Mouse (Mus musculus) hindbrain, postnatal 0 days (tissue): Measurements from ENCODE around the gene Hspb7. TPM values are rescaled to one million over a fixed set of nuclear protein-coding genes. Genes with fewer than 3 reads are reported as not detected.

Source experiments
- ATAC-seq: fragments of 200-750 bp; cut with Nextera tagmentation; 2 replicates; pipeline ENCODE4 v1.8.0; 2017; ENCODE audit warnings: mild to moderate bottlenecking, moderate TSS enrichment, moderate library complexity
- DNase-seq: peaks from one replicate; pipeline ENCODE4 v3.0.0-alpha.2; 2015; ENCODE audit warnings: low spot score
- H3K27ac ChIP-seq: fragments of 300-500 bp; sonication (generic); 2 replicates; pipeline ENCODE4 v1.5.1; 2014; ENCODE audit warnings: mild to moderate bottlenecking
- H3K27me3 ChIP-seq: fragments of 300-500 bp; sonication (generic); 2 replicates; pipeline ENCODE4 v1.6.1; 2014; ENCODE audit warnings: low read length, mixed read lengths; ENCODE audit not compliant: insufficient read depth
- H3K36me3 ChIP-seq: fragments of 300-500 bp; sonication (generic); 2 replicates; pipeline ENCODE4 v1.6.1; 2014; ENCODE audit warnings: low read length, mixed read lengths; ENCODE audit not compliant: insufficient read depth
- H3K4me1 ChIP-seq: fragments of 300-500 bp; sonication (generic); 2 replicates; pipeline ENCODE4 v1.6.1; 2014; ENCODE audit warnings: antibody characterized with exemption, low read length, mixed read lengths; ENCODE audit not compliant: insufficient read depth
- H3K4me2 ChIP-seq: fragments of 300-500 bp; sonication (generic); 2 replicates; pipeline ENCODE4 v1.6.1; 2014; ENCODE audit warnings: low read depth, mild to moderate bottlenecking, low read length, moderate library complexity, mixed read lengths
- H3K4me3 ChIP-seq: fragments of 300-500 bp; sonication (generic); 2 replicates; pipeline ENCODE4 v1.5.1; 2014; ENCODE audit warnings: low read length
- H3K9ac ChIP-seq: fragments of 300-500 bp; sonication (generic); replicated peaks from 2 replicates; pipeline ENCODE4 v1.6.1; 2014; ENCODE audit warnings: mild to moderate bottlenecking, low read length, moderate library complexity, mixed read lengths
- H3K9me3 ChIP-seq: fragments of 300-500 bp; sonication (generic); 2 replicates; pipeline ENCODE4 v1.6.1; 2016; ENCODE audit warnings: low read length, mixed read lengths
- CTCF ChIP-seq: IDR thresholded peaks from 2 replicates; pipeline ENCODE4 v1.5.1; 2016; ENCODE audit warnings: antibody characterized with exemption, control low read depth, low read depth
- WGBS: fragments of 180-500 bp; shearing (Covaris S2); extraction: QIAGEN DNeasy Blood & Tissue Kit; methylation state at CpG from one replicate; pipeline ENCODE4 v1.1.7; 2014; 5-methylcytosine and 5-hydroxymethylcytosine counted together
- polyA plus RNA-seq: library from polyadenylated mRNA; unstranded; fragments of >200 nt; fragmentation: Nextera tagmentation; extraction: Ambion mirVana; gene quantifications from 2 replicates; pipeline ENCODE4 v1.2.1, GENCODE M21; 2015
- total RNA-seq: library from RNA; depleted of rRNA; stranded (reverse); fragments of >200 nt; gene quantifications from 2 replicates; pipeline ENCODE4 v1.2.3, GENCODE M21; 2014

The Hspb7 gene
- total and polyA plus RNA-seq, 2 experiments from 2014 or later = 0.06 TPM; not detected in 1

DNA sequence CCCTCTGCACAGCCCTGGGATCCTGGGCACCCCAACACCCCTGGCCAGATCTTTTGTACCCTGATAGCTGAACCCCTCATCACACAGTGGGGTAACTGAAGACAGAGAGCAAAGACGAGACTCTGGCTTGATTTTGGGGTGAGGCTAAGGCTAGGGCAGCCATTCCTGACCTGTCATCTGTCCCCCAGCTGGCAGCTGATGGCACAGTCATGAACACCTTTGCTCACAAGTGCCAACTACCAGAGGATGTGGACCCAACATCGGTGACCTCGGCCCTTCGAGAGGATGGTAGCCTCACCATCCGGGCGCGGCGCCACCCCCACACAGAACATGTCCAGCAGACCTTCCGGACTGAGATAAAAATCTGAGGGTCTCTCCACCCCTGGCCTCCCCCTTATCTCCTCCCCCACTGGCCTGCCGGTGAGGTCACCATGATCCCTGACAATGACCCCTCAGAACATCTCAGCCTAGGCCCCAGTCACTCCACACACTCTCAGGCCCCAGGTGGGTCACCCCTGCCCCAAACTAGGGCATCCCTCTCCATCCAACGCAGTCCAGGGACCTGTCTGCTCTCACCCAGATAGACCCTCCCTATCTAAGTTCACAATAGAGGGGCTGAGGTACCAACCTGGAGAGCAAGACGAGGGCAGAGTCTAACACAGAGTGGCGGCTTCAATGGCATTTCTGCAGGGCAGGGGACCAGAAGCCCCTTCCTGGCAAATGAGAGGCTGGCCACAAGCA is 3.3 kb downstream of the Hspb7 start:
- DNase-seq (no peak), ATAC-seq (no peak)
- H3K4me1 ChIP-seq = no peaks in the 10 kb centered on the region; the same call in 1 of the 2 replicates
- no peak overlapping the region for H3K4me2 ChIP-seq
- no peaks in the 10 kb centered on the region for H3K9me3 ChIP-seq
- H3K4me3 ChIP-seq = no peak overlapping the region
- no peaks in the 10 kb centered on the region for H3K27me3 ChIP-seq
- no peak overlapping the region for H3K9ac ChIP-seq
- H3K36me3 ChIP-seq = no peaks in the 10 kb centered on the region
- TF ChIP-seq CTCF = no peak
- 91% methylated on average over 13 of the region's 13 CpGs for WGBS
- no peak overlapping the region for H3K27ac ChIP-seq

GRCm38 (mm10) chr4:141425484-141426479 is 5.2 kb downstream of the Hspb7 start:
- peak overlapping the region; percentile 45 for H3K4me3 ChIP-seq
- H3K36me3 ChIP-seq = no peaks in the 10 kb centered on the region
- peak overlapping the region; percentile 70 for H3K4me2 ChIP-seq
- H3K27me3 ChIP-seq = no peaks in the 10 kb centered on the region
- no peak for TF ChIP-seq CTCF
- no peaks in the 10 kb centered on the region; the same call in 1 of the 2 replicates for H3K4me1 ChIP-seq
- peak overlapping the region; percentile 81 for H3K27ac ChIP-seq
- peak; percentile 79 for DNase-seq
- 3% methylated on average over 33 of the region's 36 CpGs for WGBS
- H3K9me3 ChIP-seq = no peaks in the 10 kb centered on the region
- peak overlapping the region; percentile 72 for H3K9ac ChIP-seq
- peak; percentile 93 for ATAC-seq

GRCm38 (mm10) chr4:141426796-141427745 is 6.5 kb downstream of the Hspb7 start:
- Histone ChIP-seq H3K36me3 (no peaks in the 10 kb centered on the region), H3K4me3 (no peak overlapping the region), H3K4me2 (no peak overlapping the region)

GRCm38 (mm10) chr4:141427921-141428320 is 7.3 kb downstream of the Hspb7 start:
- DNase-seq (no peak), ATAC-seq (no peak)
- Histone ChIP-seq H3K27ac (no peak overlapping the region), H3K9ac (no peak overlapping the region), H3K4me2 (no peak overlapping the region), H3K4me1 (no peaks in the 10 kb centered on the region; the same call in 1 of the 2 replicates), H3K36me3 (no peaks in the 10 kb centered on the region), H3K4me3 (no peak overlapping the region), H3K9me3 (no peaks in the 10 kb centered on the region), H3K27me3 (no peaks in the 10 kb centered on the region)
- WGBS = 87% methylated on average over 13 of the region's 13 CpGs
- no peak for TF ChIP-seq CTCF

More at GRCm38 (mm10) chr4:141426796-141427745, 6.5 kb downstream of the Hspb7 start:
- 0 out of 2 replicates have a peak overlapping the region, but pooled peaks have one; percentile 81 for H3K27ac ChIP-seq
- H3K9ac ChIP-seq = no peak overlapping the region
- no peak for DNase-seq
- WGBS = 81% methylated on average over 10 of the region's 10 CpGs
- H3K9me3 ChIP-seq = no peaks in the 10 kb centered on the region
- no peaks in the 10 kb centered on the region for H3K27me3 ChIP-seq
- no peak for ATAC-seq
- no peaks in the 10 kb centered on the region; the same call in 1 of the 2 replicates for H3K4me1 ChIP-seq
- TF ChIP-seq CTCF = no peak

DNA sequence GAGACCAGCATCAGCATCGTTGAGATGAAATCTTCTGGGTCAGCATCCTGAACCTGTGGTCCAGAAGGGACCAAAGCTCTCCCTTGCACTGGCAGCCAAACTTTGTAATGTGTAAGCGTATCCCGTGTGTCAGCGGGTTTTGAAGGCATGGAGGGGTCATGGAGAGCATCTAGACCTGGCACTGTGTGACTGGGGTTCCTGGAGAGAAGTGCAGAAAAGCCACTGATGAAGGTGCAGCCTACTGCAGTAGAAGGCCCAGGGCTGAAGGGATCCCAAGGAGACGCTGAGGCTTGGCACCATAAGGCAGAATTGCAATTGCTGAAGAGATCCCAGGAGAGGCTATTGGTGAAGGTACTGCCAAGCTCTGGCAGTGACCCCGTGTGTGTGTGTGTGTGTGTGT is 8.8 kb downstream of the Hspb7 start:
- DNase-seq (no peak), ATAC-seq (no peak)
- no peak for TF ChIP-seq CTCF
- Histone ChIP-seq H3K36me3 (no peaks in the 10 kb centered on the region), H3K27me3 (no peaks in the 10 kb centered on the region), H3K9me3 (no peaks in the 10 kb centered on the region), H3K27ac (no peak overlapping the region), H3K4me2 (no peak overlapping the region), H3K4me3 (no peak overlapping the region), H3K9ac (no peak overlapping the region), H3K4me1 (no peaks in the 10 kb centered on the region; the same call in 1 of the 2 replicates)
- 82% methylated on average over 6 of the region's 6 CpGs for WGBS

DNA sequence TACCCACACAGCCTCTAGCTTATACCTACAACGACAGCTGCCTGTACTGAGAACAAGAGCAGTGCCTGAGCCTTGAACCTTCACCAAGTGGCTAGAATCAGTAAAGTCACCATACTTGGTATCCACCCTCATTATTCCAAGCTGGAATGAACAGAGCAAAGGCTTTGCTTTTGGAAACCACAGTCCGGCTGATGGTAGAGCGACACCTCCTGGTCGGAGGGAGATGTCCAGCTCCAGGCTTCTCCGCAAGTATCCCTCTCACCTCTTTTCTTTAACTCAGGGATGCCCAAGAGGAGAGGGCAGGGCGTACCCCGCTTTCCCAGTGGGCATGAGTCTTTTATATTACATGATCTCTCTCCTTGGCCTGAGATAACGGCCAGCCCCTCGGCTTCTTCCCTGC is 9.3 kb downstream of the Hspb7 start:
- TF ChIP-seq CTCF = peak; percentile 65
- no peaks in the 10 kb centered on the region; the same call in 1 of the 2 replicates for H3K4me1 ChIP-seq
- no peak overlapping the region for H3K4me2 ChIP-seq
- no peaks in the 10 kb centered on the region for H3K27me3 ChIP-seq
- H3K36me3 ChIP-seq = no peaks in the 10 kb centered on the region
- H3K9ac ChIP-seq = no peak overlapping the region
- ATAC-seq (no peak), DNase-seq (peak; percentile 39)
- no peak overlapping the region for H3K27ac ChIP-seq
- H3K9me3 ChIP-seq = no peaks in the 10 kb centered on the region
- H3K4me3 ChIP-seq = no peak overlapping the region
- 51% methylated on average over 9 of the region's 9 CpGs for WGBS
